Mouse (Mus musculus): ENCODE results near the gene Tgif2.
"Not testable (repeated sequence)": the region's sequence is repeated elsewhere in the genome, so short reads cannot be mapped to it uniquely, and the experiment has no call there.

The Tgif2 gene

GRCm38 (mm10) chr2:156839319-156840191 is at the start of gene Tgif2:
Gene Tgif2 (plus strand): TSS chr2:156840007.
- peak; percentile 77 to 78 for DNase-seq (ENCODE audit: low spot score in 2 of 2)

GRCm38 (mm10) chr2:156798516-156798915 is 41.3 kb upstream of the Tgif2 start:
- DNase-seq (ENCODE audit: low spot score in 2 of 2) = no peak

- no peak for DNase-seq (ENCODE audit: low spot score in 2 of 2)
Measured at GRCm38 (mm10) chr2:156801045-156801444, 38.8 kb upstream of the Tgif2 start.

- not testable (repeated sequence) for DNase-seq (ENCODE audit: low spot score in 2 of 2)
Measured at GRCm38 (mm10) chr2:156802116-156802515, 37.7 kb upstream of the Tgif2 start.

- DNase-seq (ENCODE audit: low spot score in 2 of 2) = no peak
Measured at GRCm38 (mm10) chr2:156803698-156804372, 36.0 kb upstream of the Tgif2 start.

- no peak for DNase-seq (ENCODE audit: low spot score in 2 of 2)
Measured at GRCm38 (mm10) chr2:156804589-156804988, 35.2 kb upstream of the Tgif2 start.

- DNase-seq (ENCODE audit: low spot score in 2 of 2) = no peak
Measured at GRCm38 (mm10) chr2:156806886-156807285, 32.9 kb upstream of the Tgif2 start.

GRCm38 (mm10) chr2:156809579-156809978 is 30.2 kb upstream of the Tgif2 start:
- peak; percentile 18 to 19 for DNase-seq (ENCODE audit: low spot score in 2 of 2)

GRCm38 (mm10) chr2:156810716-156811115 is 29.1 kb upstream of the Tgif2 start:
- no peak for DNase-seq (ENCODE audit: low spot score in 2 of 2)

GRCm38 (mm10) chr2:156811556-156811955 is 28.3 kb upstream of the Tgif2 start:
- DNase-seq (ENCODE audit: low spot score in 2 of 2) = no peak

GRCm38 (mm10) chr2:156814344-156814801 is 25.4 kb upstream of the Tgif2 start:
- no peak for DNase-seq (ENCODE audit: low spot score in 2 of 2)

- DNase-seq (ENCODE audit: low spot score in 2 of 2) = no peak
Measured at GRCm38 (mm10) chr2:156814893-156815292, 24.9 kb upstream of the Tgif2 start.

- DNase-seq (ENCODE audit: low spot score in 2 of 2) = no peak
Measured at GRCm38 (mm10) chr2:156815412-156815811, 24.4 kb upstream of the Tgif2 start.

GRCm38 (mm10) chr2:156816116-156816515 is 23.7 kb upstream of the Tgif2 start:
- DNase-seq (ENCODE audit: low spot score in 2 of 2) = no peak

GRCm38 (mm10) chr2:156825128-156825527 is 14.7 kb upstream of the Tgif2 start:
- DNase-seq (ENCODE audit: low spot score in 2 of 2) = not testable (repeated sequence)

- DNase-seq (ENCODE audit: low spot score in 2 of 2) = no peak
Measured at GRCm38 (mm10) chr2:156834336-156834735, 5.5 kb upstream of the Tgif2 start.

GRCm38 (mm10) chr2:156838839-156839238 is 968 bp upstream of the Tgif2 start:
- no peak for DNase-seq (ENCODE audit: low spot score in 2 of 2)

GRCm38 (mm10) chr2:156840301-156841027 is 657 bp downstream of the Tgif2 start:
- peak; percentile 9 to 16 for DNase-seq (ENCODE audit: low spot score in 2 of 2)

GRCm38 (mm10) chr2:156841028-156841840 is 1.4 kb downstream of the Tgif2 start:
- DNase-seq (ENCODE audit: low spot score in 2 of 2) = peak; percentile 33 to 43

- peak; percentile 35 to 45 for DNase-seq (ENCODE audit: low spot score in 2 of 2)
Measured at GRCm38 (mm10) chr2:156841841-156842706, 2.3 kb downstream of the Tgif2 start.
